Mouse (Mus musculus) left cerebral cortex, postnatal 4 days (tissue): ENCODE data around the gene Serpinb3b. TPM values are rescaled to one million over a fixed set of nuclear protein-coding genes. Genes with fewer than 3 reads are reported as not detected.
"Not testable (repeated sequence)": the region's sequence is repeated elsewhere in the genome, so short reads cannot be mapped to it uniquely, and the experiment has no call there.

Experiments
- DNase-seq: peaks from one replicate; pipeline ENCODE4 v3.0.0-alpha.2; 2022
- intact Hi-C: fragments of 180-260 bp; cut with DNase I; formaldehyde crosslinking; loops from one replicate; pipeline ENCODE4 v1.15.1; 2025
- total RNA-seq, 2 experiments: library from RNA; stranded (reverse); gene quantifications; 2 replicates each; pipeline ENCODE4 v1.2.3; 2021

The Serpinb3b gene
- not detected for total RNA-seq

GRCm38 (mm10) chr1:107278261-107278660 is at the start of gene Serpinb3b, which contains the start of gene Serpinb3c:
Gene Serpinb3b, minus strand, starts transcription at chr1:107278361.
Gene Serpinb3c, minus strand, starts transcription at chr1:107278371.
- DNase-seq, intact Hi-C loops: not testable (repeated sequence)

- DNase-seq: not testable (repeated sequence)
- intact Hi-C loops: loop anchor here (2.0 to 10.0 kb wide), 2 partner anchors 238 to 322 kb away; no protein-coding TSS in a partner anchor
Observed at GRCm38 (mm10) chr1:107243170-107243569, 35.0 kb downstream of the Serpinb3b start.

GRCm38 (mm10) chr1:107217276-107217675 is 60.9 kb downstream of the Serpinb3b start:
- intact Hi-C loops: loop anchor here (10.0 kb wide), 1 partner anchor 122 kb away; no protein-coding TSS in a partner anchor
- DNase-seq: not testable (repeated sequence)

GRCm38 (mm10) chr1:107127453-107127852 is 150.7 kb downstream of the Serpinb3b start:
- intact Hi-C loops: loop anchor here (10.0 kb wide), 1 partner anchor 357 kb away; no protein-coding TSS in a partner anchor
- peak; percentile 5 for DNase-seq

Other genes starting within 250 kb of the Serpinb3b start
- gene Serpinb3a, start 226.1 kb downstream of the Serpinb3b start, total RNA-seq: not detected
- gene Serpinb3d, start 194.9 kb downstream of the Serpinb3b start, total RNA-seq: not detected
- not detected for gene Serpinb3c, start within 50 bp of the Serpinb3b start, total RNA-seq
- gene Serpinb11, start 82.8 kb upstream of the Serpinb3b start, total RNA-seq: not detected
- not detected for gene Serpinb7, start 121.3 kb upstream of the Serpinb3b start, total RNA-seq
- gene Serpinb2, start 233.1 kb upstream of the Serpinb3b start, total RNA-seq: not detected